Mouse (Mus musculus): Measurements from ENCODE around the gene Neurl1a.

- TF ChIP-seq CTCF (IDR thresholded peaks at IDR 0.05 in 2 of 3, conservative IDR thresholded peaks at IDR 0.05 in 1 of 3; ENCODE audit: control insufficient read depth in 1 of 3, insufficient read depth in 1 of 3, low read depth in 2 of 3, low read length in 3 of 3, poor library complexity in 1 of 3, severe bottlenecking in 1 of 3), result no peak
- TF ChIP-seq ZKSCAN1 (IDR thresholded peaks at IDR 0.05; ENCODE audit: low read depth, low read length), result no peak
- TF ChIP-seq SMC3 (IDR thresholded peaks at IDR 0.05; ENCODE audit: low read depth, low read length), result no peak
- TF ChIP-seq ZMIZ1 (IDR thresholded peaks at IDR 0.05; ENCODE audit: low read depth, low read length), result no peak
- no peak for TF ChIP-seq CHD1 (IDR thresholded peaks at IDR 0.05; ENCODE audit: low read depth, low read length)
- TF ChIP-seq MYC (IDR thresholded peaks at IDR 0.05; ENCODE audit: low read depth, low read length), result no peak
- TF ChIP-seq RAD21 (IDR thresholded peaks at IDR 0.05; ENCODE audit: low read depth, low read length), result no peak
- TF ChIP-seq POLR2A (IDR thresholded peaks at IDR 0.05; ENCODE audit: control insufficient read depth in 1 of 2, insufficient read depth in 1 of 2, low read depth in 1 of 2, low read length in 2 of 2, poor library complexity in 1 of 2), result no peak
Measured at GRCm38 (mm10) chr19:47203042-47203441, 24.4 kb downstream of the Neurl1a start.

Measured in MEL (cell line).